Mouse (Mus musculus) myocyte (in vitro differentiated cells): ENCODE measurements around the gene Pdgfra.

ENCODE experiments used
- MYOD1 ChIP-seq, 3 experiments: IDR thresholded peaks; one replicate each; pipeline ENCODE4 v1.6.1; 2011; ENCODE audit warnings: control low read depth in 2 of 3, low read depth in 2 of 3, mild to moderate bottlenecking in 2 of 3, moderate library complexity in 1 of 3; ENCODE audit not compliant: insufficient read length in 2 of 3, control insufficient read depth in 1 of 3
- POLR2A ChIP-seq: IDR thresholded peaks from one replicate; pipeline ENCODE4 v1.6.1; 2011; ENCODE audit warnings: low read depth, mild to moderate bottlenecking, control low read depth, moderate library complexity; ENCODE audit not compliant: insufficient read length
- USF1 ChIP-seq: IDR thresholded peaks from one replicate; pipeline ENCODE4 v1.6.1; 2011; ENCODE audit warnings: low read depth, mild to moderate bottlenecking, control low read depth, moderate library complexity

- TF ChIP-seq MYOD1 (IDR thresholded peaks at IDR 0.05; ENCODE audit: control insufficient read depth in 1 of 3, insufficient read length in 2 of 3, low read depth in 2 of 3) (no peak), POLR2A (no peak), USF1 (no peak)
Measured at GRCm38 (mm10) chr5:75179249-75179648, 27.2 kb downstream of the Pdgfra start.
